Mouse (Mus musculus) urinary bladder, adult 18-20 months (tissue): ENCODE measurements around the gene Morf4l2.
"Not testable (repeated sequence)": the region's sequence is repeated elsewhere in the genome, so short reads cannot be mapped to it uniquely, and the experiment has no call there.

Experiments
- DNase-seq, 2 experiments: peaks; one replicate each; pipeline ENCODE4 v3.0.0; 2022; ENCODE audit warnings: low spot score in 2 of 2, mixed read lengths in 2 of 2

Morf4l2 gene

GRCm38 (mm10) chrX:136693196-136693595 is 50.3 kb downstream of the Morf4l2 start:
- no peak for DNase-seq

- no peak for DNase-seq
Measured at GRCm38 (mm10) chrX:136692294-136692675, 51.2 kb downstream of the Morf4l2 start.

GRCm38 (mm10) chrX:136691606-136692293 is 51.7 kb downstream of the Morf4l2 start:
- not testable (repeated sequence) for DNase-seq
